Comparison of ENCODE assay signal across 7 mouse cellular contexts in the genomic region with DNA sequence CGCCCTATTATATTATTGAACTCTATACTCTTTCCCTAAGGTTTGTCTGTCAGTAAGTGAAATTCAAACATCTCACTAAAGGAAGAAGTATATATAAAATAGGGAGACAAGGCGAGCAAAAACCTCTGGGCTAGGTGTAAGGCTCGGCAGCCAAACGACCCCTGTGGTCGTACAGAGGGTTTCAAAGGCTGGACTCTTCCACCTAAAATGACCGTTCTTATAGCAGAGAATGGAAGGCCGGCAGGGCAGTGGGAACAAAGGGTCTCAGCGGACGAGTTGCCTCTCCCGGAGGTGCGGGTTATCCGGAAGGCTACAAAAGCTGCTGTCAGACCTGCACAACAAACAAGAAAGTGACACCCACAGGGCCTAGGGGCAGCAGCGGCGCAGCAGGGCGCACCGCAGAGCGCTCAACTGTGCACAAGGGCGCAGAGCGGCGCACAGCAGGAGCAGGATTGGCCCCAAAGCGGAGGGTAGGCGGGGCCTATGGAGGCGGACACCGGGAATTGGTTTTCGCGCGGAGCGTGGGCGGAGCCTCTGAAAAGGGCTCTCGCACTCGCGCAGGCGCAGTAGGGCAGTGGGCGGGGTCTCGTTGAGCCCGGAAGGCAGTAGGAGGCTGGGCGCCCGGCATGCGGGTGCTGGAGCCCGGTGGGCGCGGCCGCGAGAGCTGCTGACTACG. TPM values are rescaled to one million over a fixed set of nuclear protein-coding genes. Genes with fewer than 3 reads are reported as not detected.
DNase-seq lines count a peak whose midpoint lies in the region; ATAC-seq lines count a peak whose summit lies in the region.

A gene (plus strand): TSS at position 574 of the 676 bp plus-strand sequence.

- peaks cover 2% of the 10 kb centered on the region; the same call in 1 of the 2 replicates for H3K27me3 ChIP-seq in intestine, embryonic 15.5 days (replicated peaks)
- H3K27me3 ChIP-seq in midbrain, embryonic 10.5 days (ENCODE audit: low read depth, poor library complexity, severe bottlenecking): peaks cover 29% of the 10 kb centered on the region

- 2% methylated on average over 44 of the region's 45 CpGs for WGBS in intestine, embryonic 15.5 days
- WGBS in midbrain, embryonic 10.5 days: 2% methylated on average over 45 of the region's 45 CpGs

- intact Hi-C loops in gastrocnemius, postnatal 36 days (cut with DNase I): no loop called here
- intact Hi-C loops in left cerebral cortex, postnatal 25 days (cut with DNase I): loop anchor here (10.0 kb wide), 2 partner anchors 259 to 459 kb away; a partner anchor contains a TSS

- no peaks in the 10 kb centered on the region for H3K36me3 ChIP-seq in intestine, embryonic 15.5 days
- H3K36me3 ChIP-seq in midbrain, embryonic 10.5 days: no peaks in the 10 kb centered on the region

- H3K9me3 ChIP-seq in intestine, embryonic 15.5 days: no peaks in the 10 kb centered on the region
- H3K9me3 ChIP-seq in midbrain, embryonic 10.5 days (replicated peaks): no peaks in the 10 kb centered on the region

- H3K4me2 ChIP-seq in intestine, embryonic 15.5 days (replicated peaks): peak within 1 kb of the TSS; percentile 86

- H3K9ac ChIP-seq in intestine, embryonic 15.5 days: peak within 1 kb of the TSS; percentile 78

- H3K27ac ChIP-seq in intestine, embryonic 15.5 days: 0 out of 2 replicates have a peak within 1 kb of the TSS, but pooled peaks have one; percentile 44
- peak within 1 kb of the TSS; percentile 82 for H3K27ac ChIP-seq in midbrain, embryonic 10.5 days (replicated peaks)

- ATAC-seq in intestine, embryonic 15.5 days: peak; percentile 99

- H3K4me1 ChIP-seq in intestine, embryonic 15.5 days (replicated peaks): no peaks in the 10 kb centered on the region
- H3K4me1 ChIP-seq in midbrain, embryonic 10.5 days: peaks cover 19% of the 10 kb centered on the region

- DNase-seq in adrenal gland, adult 2 months: peak; percentile 100
- DNase-seq in embryo, embryonic 11.5 days (ENCODE audit: low read depth, low spot score): peak; percentile 99
- DNase-seq in gastrocnemius, postnatal 36 days: peak; percentile 100
- peak; percentile 100 for DNase-seq in left cerebral cortex, postnatal 25 days (ENCODE audit: low spot score in 2 of 2)
- DNase-seq in midbrain, embryonic 10.5 days (ENCODE audit: low spot score): peak; percentile 100
- DNase-seq in right cerebral cortex, postnatal 4 days: peak; percentile 100

- peak within 1 kb of the TSS; percentile 84 for H3K4me3 ChIP-seq in intestine, embryonic 15.5 days (replicated peaks)
- peak within 1 kb of the TSS; percentile 80 for H3K4me3 ChIP-seq in midbrain, embryonic 10.5 days

RNA-seq across cellular contexts. Expression of the gene that starts here (rescaled TPM):
- total RNA-seq in adrenal gland, adult 2 months (2021): 10 to 100 TPM; 20.6 to 22.0 TPM
- 0.83 and 1.1 TPM in 2 replicates for polyA plus RNA-seq in adrenal gland, adult 2 months (2012; rRNA removed)
- total RNA-seq in gastrocnemius, postnatal 36 days (2021): 1 to 10 TPM; 1.4 to 1.8 TPM
- 39.9 and 42.8 TPM in 2 replicates for polyA plus RNA-seq in intestine, embryonic 15.5 days (2015; fragmentation: Nextera tagmentation; extraction: Ambion mirVana)
- 10 to 100 TPM; 34.1 to 35.5 TPM for total RNA-seq in left cerebral cortex, postnatal 25 days (2021)
- polyA plus RNA-seq in midbrain, embryonic 10.5 days (2016; fragmentation: Nextera tagmentation; extraction: Ambion mirVana): 73.5 and 81.5 TPM in 2 replicates

Comparison
In these comparisons a context has a peak if more than half of its experiments do, and no peak if none do; other contexts are left out.
1. Peak in every context shown above with its lines: DNase-seq, ATAC-seq, H3K4me3 ChIP-seq and H3K27ac ChIP-seq.
2. RNA of the gene that starts here (total RNA-seq): 34.1 to 35.5 TPM in left cerebral cortex, postnatal 25 days and 20.6 to 22.0 TPM in adrenal gland, adult 2 months; 1.4 to 1.8 TPM in gastrocnemius, postnatal 36 days; every median in the first group is over 4 times any median in the second.
3. RNA of the gene that starts here (polyA plus RNA-seq): 73.5 to 81.5 TPM in midbrain, embryonic 10.5 days and 39.9 to 42.8 TPM in intestine, embryonic 15.5 days; 0.83 to 1.1 TPM in adrenal gland, adult 2 months; every median in the first group is over 10 times any median in the second.